Mouse (Mus musculus): ENCODE data around the gene Krt17. TPM values are rescaled to one million over a fixed set of nuclear protein-coding genes. Genes with fewer than 3 reads are reported as not detected.
A peak's percentile ranks its signal among the peaks of the same experiment; 100 is the strongest.

Gene Krt17
- polyA plus RNA-seq, 1 experiment: 10.5 TPM

GRCm38 (mm10) chr11:100284988-100285387, 24.2 kb upstream of the Krt17 start:
- TF ChIP-seq CTCF (IDR thresholded peaks at IDR 0.05; ENCODE audit: low read depth, low read length) (no peak), POLR2A (IDR thresholded peaks at IDR 0.05; ENCODE audit: insufficient read depth, low read length) (no peak), EP300 (IDR thresholded peaks at IDR 0.05; ENCODE audit: insufficient read depth, low read depth, low read length) (peak; percentile 78; the same call in 1 of the 2 replicates)
- H3K27me3 ChIP-seq (ENCODE audit: control insufficient read depth, insufficient read depth, low read length, poor library complexity, severe bottlenecking): no peaks in the 10 kb centered on the region
- peaks cover 18% of the 10 kb centered on the region for H3K4me1 ChIP-seq (ENCODE audit: control insufficient read depth, insufficient read depth, low read length)
- no peak overlapping the region for H3K9ac ChIP-seq (ENCODE audit: low read depth, poor library complexity, severe bottlenecking)
- no peaks in the 10 kb centered on the region for H3K36me3 ChIP-seq (ENCODE audit: control insufficient read depth, insufficient read depth, low read length, poor library complexity, severe bottlenecking)
- no peaks in the 10 kb centered on the region for H3K9me3 ChIP-seq (replicated peaks; ENCODE audit: control insufficient read depth, insufficient read depth, low read length, poor library complexity, severe bottlenecking)
- no peak overlapping the region for H3K4me3 ChIP-seq (ENCODE audit: low read depth, low read length)
- peak overlapping the region; percentile 7; the same call in 1 of the 2 replicates for H3K27ac ChIP-seq (ENCODE audit: insufficient read depth, low read length)

- Histone ChIP-seq H3K27me3 (ENCODE audit: control insufficient read depth, insufficient read depth, low read length, poor library complexity, severe bottlenecking) (no peaks in the 10 kb centered on the region), H3K36me3 (ENCODE audit: control insufficient read depth, insufficient read depth, low read length, poor library complexity, severe bottlenecking) (no peaks in the 10 kb centered on the region)
Observed at GRCm38 (mm10) chr11:100282549-100282948, 21.7 kb upstream of the Krt17 start.

DNA sequence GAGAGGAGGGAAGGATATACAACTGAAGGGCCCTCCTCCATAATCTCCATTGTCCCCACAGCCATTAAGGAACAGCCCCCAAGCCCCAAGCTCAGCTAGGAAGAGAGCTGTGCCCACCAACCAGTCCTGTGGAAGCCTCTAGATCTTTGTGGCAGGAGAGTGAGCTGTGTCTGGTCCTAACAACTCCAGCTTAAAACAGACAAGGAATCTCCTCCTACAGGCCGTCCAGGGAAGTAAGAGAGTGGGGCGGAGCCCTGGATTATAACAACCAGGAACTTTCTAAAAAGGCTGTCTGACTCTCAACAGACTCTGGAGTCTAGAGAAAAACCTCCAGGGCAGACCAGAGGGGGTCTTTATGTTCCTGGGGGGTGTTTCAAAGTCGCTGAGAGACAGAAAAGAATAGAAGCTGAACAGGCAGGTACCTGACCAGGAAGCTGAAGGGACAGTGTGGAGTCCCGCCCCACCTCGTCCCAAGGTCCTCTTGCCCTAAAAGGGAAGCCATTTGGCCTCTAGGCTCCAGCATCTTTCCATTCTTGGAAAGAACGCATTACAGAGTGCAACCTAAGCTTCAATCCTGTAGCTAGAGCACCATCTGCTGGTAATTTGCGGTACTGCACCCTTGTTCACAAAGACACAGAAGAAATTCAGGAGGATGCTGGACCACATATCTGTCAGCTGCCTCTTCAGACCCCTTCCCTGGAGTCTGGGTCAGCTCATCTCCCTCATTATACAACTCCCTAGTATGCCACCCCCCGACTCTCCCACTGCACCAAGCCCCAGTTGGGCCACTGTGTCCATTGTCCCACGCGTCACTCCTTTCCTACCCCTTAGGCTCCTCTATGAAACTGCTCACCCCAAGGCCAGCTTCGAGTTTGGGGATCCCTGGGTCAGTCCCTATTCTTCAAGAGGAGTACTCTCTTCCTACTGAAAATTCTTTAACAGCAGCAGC, 21.0 kb upstream of the Krt17 start:
- Histone ChIP-seq H3K9ac (ENCODE audit: low read depth, poor library complexity, severe bottlenecking) (peak overlapping the region; percentile 7), H3K27me3 (ENCODE audit: control insufficient read depth, insufficient read depth, low read length, poor library complexity, severe bottlenecking) (no peaks in the 10 kb centered on the region), H3K36me3 (ENCODE audit: control insufficient read depth, insufficient read depth, low read length, poor library complexity, severe bottlenecking) (no peaks in the 10 kb centered on the region), H3K9me3 (replicated peaks; ENCODE audit: control insufficient read depth, insufficient read depth, low read length, poor library complexity, severe bottlenecking) (no peaks in the 10 kb centered on the region), H3K27ac (ENCODE audit: insufficient read depth, low read length) (peak overlapping the region; percentile 62), H3K4me1 (ENCODE audit: control insufficient read depth, insufficient read depth, low read length) (peaks cover 14% of the 10 kb centered on the region), H3K4me3 (ENCODE audit: low read depth, low read length) (no peak overlapping the region)
- TF ChIP-seq CTCF (IDR thresholded peaks at IDR 0.05; ENCODE audit: low read depth, low read length): peak; percentile 49
- no peak for TF ChIP-seq POLR2A (IDR thresholded peaks at IDR 0.05; ENCODE audit: insufficient read depth, low read length)

More at GRCm38 (mm10) chr11:100282549-100282948, 21.7 kb upstream of the Krt17 start:
- H3K9me3 ChIP-seq (replicated peaks; ENCODE audit: control insufficient read depth, insufficient read depth, low read length, poor library complexity, severe bottlenecking): no peaks in the 10 kb centered on the region
- H3K27ac ChIP-seq (ENCODE audit: insufficient read depth, low read length): no peak overlapping the region
- peaks cover 14% of the 10 kb centered on the region for H3K4me1 ChIP-seq (ENCODE audit: control insufficient read depth, insufficient read depth, low read length)
- H3K4me3 ChIP-seq (ENCODE audit: low read depth, low read length): no peak overlapping the region
- TF ChIP-seq CTCF (IDR thresholded peaks at IDR 0.05; ENCODE audit: low read depth, low read length) (peak; percentile 96), EP300 (IDR thresholded peaks at IDR 0.05; ENCODE audit: insufficient read depth, low read depth, low read length) (no peak), POLR2A (IDR thresholded peaks at IDR 0.05; ENCODE audit: insufficient read depth, low read length) (no peak)
- no peak overlapping the region for H3K9ac ChIP-seq (ENCODE audit: low read depth, poor library complexity, severe bottlenecking)

- Histone ChIP-seq H3K4me3 (ENCODE audit: low read depth, low read length) (no peak overlapping the region), H3K9ac (ENCODE audit: low read depth, poor library complexity, severe bottlenecking) (0 out of 2 replicates have a peak overlapping the region, but pooled peaks have one; percentile 22), H3K9me3 (replicated peaks; ENCODE audit: control insufficient read depth, insufficient read depth, low read length, poor library complexity, severe bottlenecking) (no peaks in the 10 kb centered on the region), H3K27ac (ENCODE audit: insufficient read depth, low read length) (peak overlapping the region; percentile 79), H3K4me1 (ENCODE audit: control insufficient read depth, insufficient read depth, low read length) (peaks cover 14% of the 10 kb centered on the region), H3K27me3 (ENCODE audit: control insufficient read depth, insufficient read depth, low read length, poor library complexity, severe bottlenecking) (no peaks in the 10 kb centered on the region), H3K36me3 (ENCODE audit: control insufficient read depth, insufficient read depth, low read length, poor library complexity, severe bottlenecking) (no peaks in the 10 kb centered on the region)
- TF ChIP-seq POLR2A (IDR thresholded peaks at IDR 0.05; ENCODE audit: insufficient read depth, low read length) (no peak), EP300 (IDR thresholded peaks at IDR 0.05; ENCODE audit: insufficient read depth, low read depth, low read length) (peak; percentile 32; the same call in 1 of the 2 replicates), CTCF (IDR thresholded peaks at IDR 0.05; ENCODE audit: low read depth, low read length) (no peak)
Observed at GRCm38 (mm10) chr11:100278759-100279158, 17.9 kb upstream of the Krt17 start.

DNA sequence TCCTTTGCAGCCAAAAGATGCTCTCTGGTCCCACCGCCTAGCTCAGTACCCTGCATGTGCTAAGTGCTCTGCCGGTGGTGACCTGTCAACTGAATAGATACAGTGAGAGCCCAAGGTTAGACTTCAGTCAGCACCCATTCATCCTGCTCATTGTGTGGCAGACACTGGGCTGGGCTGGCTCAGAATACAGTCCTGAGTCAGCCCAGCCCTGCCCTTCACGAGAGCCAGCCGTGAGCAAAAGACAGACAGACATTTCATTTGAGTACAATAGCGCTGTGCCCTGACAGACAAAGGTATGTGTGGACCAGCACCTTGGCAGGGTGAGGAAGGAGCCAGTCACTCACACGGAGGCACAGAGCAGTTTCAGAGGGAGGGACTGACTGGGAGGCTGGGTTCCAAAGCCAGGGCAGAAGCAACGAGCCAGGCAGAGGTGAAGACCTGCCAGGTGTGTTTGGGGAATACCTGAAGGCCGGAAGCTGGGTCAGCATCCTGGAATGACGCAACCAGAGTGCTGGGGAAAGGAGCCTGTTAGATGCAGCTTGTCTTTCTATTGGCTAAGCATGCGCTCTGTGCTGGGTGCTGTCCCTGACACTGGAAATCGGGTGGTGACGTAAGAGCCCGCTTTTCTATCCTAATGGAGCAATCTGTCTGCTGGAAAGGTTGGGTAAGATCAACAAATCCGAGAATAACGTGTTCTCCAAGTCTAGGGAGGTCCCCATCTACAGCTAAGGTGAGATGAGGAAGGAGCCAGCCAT, 17.1 kb upstream of the Krt17 start:
- Histone ChIP-seq H3K27me3 (ENCODE audit: control insufficient read depth, insufficient read depth, low read length, poor library complexity, severe bottlenecking) (no peaks in the 10 kb centered on the region), H3K9me3 (replicated peaks; ENCODE audit: control insufficient read depth, insufficient read depth, low read length, poor library complexity, severe bottlenecking) (no peaks in the 10 kb centered on the region), H3K4me3 (ENCODE audit: low read depth, low read length) (peak overlapping the region; percentile 45), H3K27ac (ENCODE audit: insufficient read depth, low read length) (peak overlapping the region; percentile 79), H3K36me3 (ENCODE audit: control insufficient read depth, insufficient read depth, low read length, poor library complexity, severe bottlenecking) (no peaks in the 10 kb centered on the region), H3K9ac (ENCODE audit: low read depth, poor library complexity, severe bottlenecking) (peak overlapping the region; percentile 22; the same call in 1 of the 2 replicates), H3K4me1 (ENCODE audit: control insufficient read depth, insufficient read depth, low read length) (peaks cover 11% of the 10 kb centered on the region)
- TF ChIP-seq POLR2A (IDR thresholded peaks at IDR 0.05; ENCODE audit: insufficient read depth, low read length): no peak
- TF ChIP-seq CTCF (IDR thresholded peaks at IDR 0.05; ENCODE audit: low read depth, low read length): no peak
- TF ChIP-seq EP300 (IDR thresholded peaks at IDR 0.05; ENCODE audit: insufficient read depth, low read depth, low read length): no peak

All from ES-Bruce4 (cell line).